Mouse (Mus musculus) CH12.LX (cell line): Measurements from ENCODE around the gene Fam69b.

ENCODE experiments used
- CHD2 ChIP-seq: IDR thresholded peaks from 2 replicates; pipeline ENCODE4 v1.6.1; 2011; ENCODE audit warnings: low read length, improper control_type of control experiment
- CTCF ChIP-seq, 2 experiments: IDR thresholded peaks in 1 of 2; conservative IDR thresholded peaks in 1 of 2; 2 replicates each; pipeline ENCODE4 v1.5.1; 2011 to 2012; ENCODE audit warnings: low read depth in 2 of 2, low read length in 2 of 2, improper control_type of control experiment in 1 of 2, inconsistent platforms in 1 of 2, mild to moderate bottlenecking in 1 of 2, moderate library complexity in 1 of 2
- IRF4 ChIP-seq: IDR thresholded peaks from 2 replicates; pipeline ENCODE4 v1.6.1; 2014; ENCODE audit warnings: low read depth, mild to moderate bottlenecking, inconsistent platforms, low read length, improper control_type of control experiment
- MXI1 ChIP-seq: IDR thresholded peaks from 2 replicates; pipeline ENCODE4 v1.6.1; 2011; ENCODE audit warnings: mild to moderate bottlenecking, low read depth, low read length, improper control_type of control experiment
- NELFE ChIP-seq: IDR thresholded peaks from 2 replicates; pipeline ENCODE4 v1.6.1; 2011; ENCODE audit warnings: low read depth, low read length, improper control_type of control experiment
- POLR2A ChIP-seq: IDR thresholded peaks from 2 replicates; pipeline ENCODE4 v1.6.1; 2011; ENCODE audit warnings: low read depth, mild to moderate bottlenecking, improper control_type of control experiment, low read length
- RAD21 ChIP-seq: IDR thresholded peaks from 2 replicates; pipeline ENCODE4 v1.6.1; 2011; ENCODE audit warnings: low read depth, mild to moderate bottlenecking, low read length, improper control_type of control experiment, moderate library complexity
- SIN3A ChIP-seq: IDR thresholded peaks from 2 replicates; pipeline ENCODE4 v1.6.1; 2012; ENCODE audit warnings: low read length, improper control_type of control experiment, inconsistent platforms
- SMC3 ChIP-seq: IDR thresholded peaks from 2 replicates; pipeline ENCODE4 v1.6.1; 2011; ENCODE audit warnings: low read depth, low read length, improper control_type of control experiment
- UBTF ChIP-seq: IDR thresholded peaks from 2 replicates; pipeline ENCODE4 v1.6.1; 2012; ENCODE audit warnings: low read depth, mild to moderate bottlenecking, inconsistent platforms, low read length, improper control_type of control experiment, moderate library complexity
- USF2 ChIP-seq: conservative IDR thresholded peaks from 2 replicates; pipeline ENCODE4 v1.6.1; 2011; ENCODE audit warnings: low read depth, low read length, improper control_type of control experiment
- ZKSCAN1 ChIP-seq: IDR thresholded peaks from 2 replicates; pipeline ENCODE4 v1.6.1; 2012; ENCODE audit warnings: low read depth, inconsistent platforms, low read length, improper control_type of control experiment, borderline replicate concordance
- ZMIZ1 ChIP-seq: IDR thresholded peaks from 2 replicates; pipeline ENCODE4 v1.6.1; 2012; ENCODE audit warnings: low read depth, mild to moderate bottlenecking, inconsistent platforms, low read length, improper control_type of control experiment

DNA sequence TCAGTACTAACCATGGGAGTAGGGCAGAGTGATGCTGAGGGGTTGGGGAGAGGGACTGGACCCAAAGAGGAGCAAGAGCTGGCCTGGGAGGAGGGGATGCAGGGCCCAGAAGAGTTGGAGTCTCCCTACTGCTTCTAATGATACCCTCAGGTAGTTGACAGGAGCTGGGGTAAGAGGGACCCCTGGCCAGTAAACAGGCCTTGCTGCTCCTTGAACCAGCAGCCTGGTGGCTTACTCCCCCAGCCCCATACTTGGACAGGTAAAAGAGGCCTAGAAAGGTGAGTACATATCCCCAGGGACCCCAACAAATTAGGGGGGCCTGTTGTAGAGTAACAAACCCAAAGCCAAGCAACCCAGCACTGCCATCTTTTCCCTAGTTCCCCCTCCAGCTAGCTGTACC lies 19.5 kb upstream of the Fam69b start:
- TF ChIP-seq RAD21 (no peak), POLR2A (no peak), USF2 (no peak), SMC3 (no peak), CTCF (conservative IDR thresholded peaks at IDR 0.05 in 1 of 2, IDR thresholded peaks at IDR 0.05 in 1 of 2; ENCODE audit: low read depth in 2 of 2, low read length in 2 of 2) (no peak), NELFE (no peak), MXI1 (no peak), ZKSCAN1 (no peak), IRF4 (no peak), SIN3A (no peak), ZMIZ1 (no peak), UBTF (no peak), CHD2 (no peak)
